In the genomic region with DNA sequence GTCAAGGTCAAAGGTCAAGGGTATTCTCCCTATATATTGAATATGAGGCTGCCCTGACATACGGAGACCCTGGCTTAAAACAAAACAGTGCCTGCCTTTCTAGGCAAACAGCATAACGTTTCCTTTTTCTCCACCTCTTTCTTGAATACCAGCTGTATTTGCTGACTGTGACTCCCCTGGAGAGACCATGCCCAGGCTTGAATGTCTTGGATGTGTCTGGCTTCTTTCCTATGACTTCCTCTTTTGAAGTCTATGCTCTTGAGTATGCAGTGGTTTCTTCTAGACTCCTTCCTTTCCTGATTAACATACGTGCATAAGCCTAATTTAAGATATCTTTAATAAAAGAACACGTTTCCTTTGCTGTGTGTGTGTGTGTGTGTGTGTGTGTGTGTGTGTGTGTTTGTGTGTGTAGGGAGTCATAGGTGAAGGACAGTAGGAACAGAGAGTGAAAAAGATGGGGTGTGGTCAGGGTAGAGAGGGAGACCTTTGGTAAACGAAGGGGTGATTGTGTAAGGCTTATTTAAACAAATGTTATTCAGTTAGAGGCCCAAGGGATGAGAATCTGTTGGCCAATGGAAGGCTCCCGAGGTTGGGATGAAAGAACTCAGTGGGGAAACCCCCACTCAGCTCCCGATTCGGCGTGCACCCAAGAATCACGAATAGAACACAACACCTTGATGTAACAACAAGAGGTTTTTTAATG, we compare ENCODE assay signal across 26 mouse cellular contexts. TPM values are rescaled to one million over a fixed set of nuclear protein-coding genes. Genes with fewer than 3 reads are reported as not detected.
DNase-seq lines count a peak whose midpoint lies in the region; ATAC-seq and TF ChIP-seq lines count a peak whose summit lies in the region.
"Had no signal": no experiment of that assay in that cellular context is flagged by ENCODE, and none has a peak within 500 bp of the region (broad histone marks: within the 10 kb centered on the region; RNA-seq: fewer than 3 reads in every experiment).

No protein-coding gene starts in this region.

- H3K27me3 ChIP-seq in liver, adult 2 months (ENCODE audit: control insufficient read depth, insufficient read depth, low read length) = no peaks in the 10 kb centered on the region
- H3K27me3 ChIP-seq in liver, embryonic 12.5 days (replicated peaks) = no peaks in the 10 kb centered on the region
- H3K27me3 ChIP-seq in splenic B cell, adult 2 months (ENCODE audit: control insufficient read depth, insufficient read depth, low read length, poor library complexity, severe bottlenecking) = no peaks in the 10 kb centered on the region
- H3K27me3 ChIP-seq: embryonic facial prominence, embryonic 13.5 days; neural tube, embryonic 15.5 days had no signal

- H3K9me3 ChIP-seq in liver, embryonic 12.5 days (replicated peaks) = no peaks in the 10 kb centered on the region
- H3K9me3 ChIP-seq: embryonic facial prominence, embryonic 13.5 days; midbrain, embryonic 13.5 days; neural tube, embryonic 15.5 days had no signal

- no peaks in the 10 kb centered on the region for H3K36me3 ChIP-seq in liver, adult 2 months (ENCODE audit: control insufficient read depth, insufficient read depth, low read length)
- H3K36me3 ChIP-seq in liver, embryonic 12.5 days = peaks cover 48% of the 10 kb centered on the region
- H3K36me3 ChIP-seq in splenic B cell, adult 2 months (ENCODE audit: control insufficient read depth, insufficient read depth, low read length, poor library complexity, severe bottlenecking) = no peaks in the 10 kb centered on the region
- H3K36me3 ChIP-seq: embryonic facial prominence, embryonic 13.5 days; midbrain, embryonic 13.5 days had no signal

- H3K79me2 ChIP-seq in liver, adult 2 months (ENCODE audit: control insufficient read depth, insufficient read depth, low read length) = no peaks in the 10 kb centered on the region

- ATAC-seq in liver, embryonic 12.5 days = peak; percentile 28; the same call in 1 of the 2 replicates
- ATAC-seq in cerebellum, adult (ENCODE audit: insufficient number of reproducible peaks, low FRiP score, low TSS enrichment) = no peak
- ATAC-seq: hindbrain, postnatal 0 days; midbrain, embryonic 13.5 days had no signal

- no peak overlapping the region for H3K4me3 ChIP-seq in liver, adult 2 months (ENCODE audit: insufficient read depth, low read depth, low read length)
- no peak overlapping the region for H3K4me3 ChIP-seq in liver, embryonic 12.5 days
- H3K4me3 ChIP-seq: embryonic facial prominence, embryonic 13.5 days; midbrain, embryonic 13.5 days; myocyte; neural tube, embryonic 15.5 days had no signal

- peak; percentile 86 for DNase-seq in liver, adult 2 months (ENCODE audit: extremely low read depth, low read depth, low spot score)
- DNase-seq in liver (no peak), R1 (ENCODE audit: low read depth, low spot score) (peak; percentile 26)
- peak; percentile 34 for DNase-seq in splenic B cell, adult 2 months (ENCODE audit: low read depth, low spot score)
- DNase-seq in left cerebral cortex, adult 11 months (ENCODE audit: low spot score) = no peak
- DNase-seq in urinary bladder, adult 18-20 months (ENCODE audit: low spot score in 2 of 2) = no peak
- DNase-seq: adrenal gland, postnatal 10 days; cerebellum, adult 8-10 months; gastrocnemius, postnatal 36 days; kidney, adult 2 months; kidney, postnatal 14 days; lung, adult 2 months; retina, postnatal 1 day; right cerebral cortex, postnatal 4 days; thymus, adult 2 months had no signal

- TF ChIP-seq CTCF in liver, adult 2 months (IDR thresholded peaks at IDR 0.05; ENCODE audit: low read depth, low read length) = no peak

- no peak overlapping the region for H3K27ac ChIP-seq in liver, adult 2 months (replicated peaks; ENCODE audit: insufficient read depth, low read depth, low read length)
- H3K27ac ChIP-seq in liver, embryonic 12.5 days = peak overlapping the region; percentile 64; the same call in 1 of the 2 replicates
- H3K27ac ChIP-seq: embryonic facial prominence, embryonic 13.5 days; midbrain, embryonic 13.5 days; neural tube, embryonic 15.5 days had no signal

- no peak overlapping the region for H3K4me2 ChIP-seq in liver, embryonic 12.5 days
- H3K4me2 ChIP-seq: embryonic facial prominence, embryonic 13.5 days; midbrain, embryonic 13.5 days; neural tube, embryonic 15.5 days had no signal

- H3K4me1 ChIP-seq in liver, adult 2 months (ENCODE audit: control insufficient read depth, insufficient read depth, low read length) = peaks cover 4% of the 10 kb centered on the region
- H3K4me1 ChIP-seq in liver, embryonic 12.5 days = peaks cover 66% of the 10 kb centered on the region

- H3K9ac ChIP-seq in liver, adult 2 months (ENCODE audit: low read depth, low read length) = no peak overlapping the region
- no peak overlapping the region for H3K9ac ChIP-seq in liver, embryonic 12.5 days
- H3K9ac ChIP-seq: embryonic facial prominence, embryonic 13.5 days; midbrain, embryonic 13.5 days; neural tube, embryonic 15.5 days had no signal

- TF ChIP-seq POLR2A in liver, adult 2 months (IDR thresholded peaks at IDR 0.05; ENCODE audit: extremely low read depth, insufficient read depth, low read length) = no peak

- 35% methylated on average over 10 of the region's 10 CpGs for WGBS in liver, adult 2 months
- 57% methylated on average over 10 of the region's 10 CpGs for WGBS in liver, embryonic 12.5 days (ENCODE audit: insufficient replicate concordance)

RNA-seq across cellular contexts. Expression of a gene that starts 8.2 kb away (rescaled TPM):
- total RNA-seq in liver, adult 2 months (2014; rRNA removed) = not detected in 2 replicates
- not detected in 2 replicates for polyA plus RNA-seq in liver, adult 2 months (2012; rRNA removed)
- not detected in 2 replicates for polyA plus RNA-seq in liver, embryonic 12.5 days (2016; fragmentation: Nextera tagmentation; extraction: Ambion mirVana)
- total RNA-seq: adrenal gland, postnatal 10 days; gastrocnemius, postnatal 36 days; hematopoietic stem cell, adult 5-6 weeks; hindbrain, postnatal 0 days; layer of hippocampus, postnatal 14 days; left cerebral cortex, postnatal 14 days had no signal
- polyA plus RNA-seq: embryonic facial prominence, embryonic 13.5 days; heart, embryonic 14.5 days; hindbrain, postnatal 0 days; midbrain, embryonic 13.5 days; neural tube, embryonic 15.5 days had no signal

RNA-seq across cellular contexts. Expression of a gene that starts 17.9 kb away (rescaled TPM):
- total RNA-seq in liver, adult 2 months (2014; rRNA removed) = 0.83 and 2.0 TPM in 2 replicates
- 0.67 and 1.2 TPM in 2 replicates for polyA plus RNA-seq in liver, adult 2 months (2012; rRNA removed)
- 45.8 and 46.6 TPM in 2 replicates for polyA plus RNA-seq in liver, embryonic 12.5 days (2016; fragmentation: Nextera tagmentation; extraction: Ambion mirVana)

RNA-seq across cellular contexts. Expression of a gene that starts 29.2 kb away (rescaled TPM):
- 166 and 191 TPM in 2 replicates for total RNA-seq in liver, adult 2 months (2014; rRNA removed)
- 116 and 154 TPM in 2 replicates for polyA plus RNA-seq in liver, adult 2 months (2012; rRNA removed)
- 169 and 172 TPM in 2 replicates for polyA plus RNA-seq in liver, embryonic 12.5 days (2016; fragmentation: Nextera tagmentation; extraction: Ambion mirVana)

Comparison
In these comparisons a context has a peak if more than half of its experiments do, and no peak if none do; other contexts are left out.
1. DNase-seq: peak in liver, adult 2 months (single experiment), R1 (single experiment) and splenic B cell, adult 2 months (single experiment); none in liver (single experiment), left cerebral cortex, adult 11 months (single experiment) and urinary bladder, adult 18-20 months (0 of 2).
2. RNA of a gene that starts 17.9 kb away (polyA plus RNA-seq): 45.8 to 46.6 TPM in liver, embryonic 12.5 days; 0.67 to 1.2 TPM in liver, adult 2 months; every median in the first group is over 10 times any median in the second.